ENCODE assay signal across 24 mouse cellular contexts in genomic region chr2:103278476-103278875, GRCm38 (mm10). TPM values are rescaled to one million over a fixed set of nuclear protein-coding genes. Genes with fewer than 3 reads are reported as not detected.
DNase-seq lines count a peak whose midpoint lies in the region; ATAC-seq and TF ChIP-seq lines count a peak whose summit lies in the region.
"Had no signal": no experiment of that assay in that cellular context is flagged by ENCODE, and none has a peak within 500 bp of the region (broad histone marks: within the 10 kb centered on the region; RNA-seq: fewer than 3 reads in every experiment).

No protein-coding gene starts in this region.

- H3K9me3 ChIP-seq in embryonic facial prominence, embryonic 14.5 days (ENCODE audit: control insufficient read depth, low read length) = no peaks in the 10 kb centered on the region
- no peaks in the 10 kb centered on the region for H3K9me3 ChIP-seq in embryonic facial prominence, embryonic 10.5 days
- H3K9me3 ChIP-seq in intestine, embryonic 15.5 days = no peaks in the 10 kb centered on the region
- no peaks in the 10 kb centered on the region for H3K9me3 ChIP-seq in intestine, postnatal 0 days (ENCODE audit: control insufficient read depth)
- H3K9me3 ChIP-seq in embryonic facial prominence, embryonic 15.5 days (replicated peaks) = no peaks in the 10 kb centered on the region
- H3K9me3 ChIP-seq: forebrain, embryonic 10.5 days; forebrain, embryonic 13.5 days; heart, embryonic 10.5 days; hindbrain, embryonic 12.5 days; hindbrain, embryonic 15.5 days had no signal

- no peaks in the 10 kb centered on the region for H3K36me3 ChIP-seq in embryonic facial prominence, embryonic 14.5 days (ENCODE audit: control insufficient read depth, insufficient read depth, low read length)
- no peaks in the 10 kb centered on the region for H3K36me3 ChIP-seq in embryonic facial prominence, embryonic 10.5 days (replicated peaks)
- H3K36me3 ChIP-seq in intestine, embryonic 15.5 days = no peaks in the 10 kb centered on the region
- 0 out of 2 replicates have a peak, but pooled peaks cover 10% of the 10 kb centered on the region for H3K36me3 ChIP-seq in intestine, postnatal 0 days (ENCODE audit: control insufficient read depth, insufficient read depth)
- H3K36me3 ChIP-seq in embryonic facial prominence, embryonic 15.5 days = no peaks in the 10 kb centered on the region
- H3K36me3 ChIP-seq: forebrain, embryonic 10.5 days; heart, embryonic 10.5 days; hindbrain, embryonic 12.5 days; hindbrain, embryonic 15.5 days had no signal

- TF ChIP-seq CTCF in intestine, postnatal 0 days (IDR thresholded peaks at IDR 0.05; ENCODE audit: low read depth) = no peak

- no peak for ATAC-seq in embryonic facial prominence, embryonic 14.5 days (ENCODE audit: low read depth)
- ATAC-seq in intestine, embryonic 15.5 days = peak; percentile 58
- ATAC-seq in intestine, postnatal 0 days = no peak
- ATAC-seq in embryonic facial prominence, embryonic 15.5 days (ENCODE audit: insufficient number of reproducible peaks, low FRiP score, low TSS enrichment, low read depth) = peak; percentile 71; the same call in 1 of the 2 replicates
- no peak for ATAC-seq in erythroid progenitor cell, adult 5-6 weeks (replicated peaks; ENCODE audit: low FRiP score, poor library complexity, severe bottlenecking)
- ATAC-seq: activated CD4-positive, CD25-positive, alpha-beta regulatory T cell, adult 4 months; forebrain, embryonic 13.5 days; forebrain, embryonic 16.5 days had no signal

- H3K27me3 ChIP-seq in embryonic facial prominence, embryonic 14.5 days (replicated peaks; ENCODE audit: control insufficient read depth, insufficient read depth, low read length) = no peaks in the 10 kb centered on the region
- H3K27me3 ChIP-seq in embryonic facial prominence, embryonic 10.5 days (replicated peaks; ENCODE audit: low read depth, poor library complexity, severe bottlenecking) = no peaks in the 10 kb centered on the region
- no peaks in the 10 kb centered on the region for H3K27me3 ChIP-seq in intestine, embryonic 15.5 days (replicated peaks)
- no peaks in the 10 kb centered on the region for H3K27me3 ChIP-seq in intestine, postnatal 0 days (replicated peaks; ENCODE audit: control insufficient read depth, insufficient read depth, low read length)
- no peaks in the 10 kb centered on the region for H3K27me3 ChIP-seq in embryonic facial prominence, embryonic 15.5 days
- H3K27me3 ChIP-seq: forebrain, embryonic 13.5 days; hindbrain, embryonic 12.5 days; hindbrain, embryonic 15.5 days had no signal

- no peak overlapping the region for H3K4me2 ChIP-seq in embryonic facial prominence, embryonic 14.5 days (ENCODE audit: low read depth, low read length)
- no peak overlapping the region for H3K4me2 ChIP-seq in intestine, embryonic 15.5 days (replicated peaks)
- H3K4me2 ChIP-seq in intestine, postnatal 0 days (replicated peaks; ENCODE audit: low read depth) = no peak overlapping the region
- no peak overlapping the region for H3K4me2 ChIP-seq in embryonic facial prominence, embryonic 15.5 days (replicated peaks)
- H3K4me2 ChIP-seq: forebrain, embryonic 13.5 days; hindbrain, embryonic 12.5 days; hindbrain, embryonic 15.5 days had no signal

- no peak overlapping the region for H3K27ac ChIP-seq in embryonic facial prominence, embryonic 14.5 days (replicated peaks; ENCODE audit: low read depth, low read length)
- H3K27ac ChIP-seq in embryonic facial prominence, embryonic 10.5 days (replicated peaks) = no peak overlapping the region
- no peak overlapping the region for H3K27ac ChIP-seq in intestine, embryonic 15.5 days
- H3K27ac ChIP-seq in intestine, postnatal 0 days (ENCODE audit: low read depth, low read length) = no peak overlapping the region
- no peak overlapping the region for H3K27ac ChIP-seq in embryonic facial prominence, embryonic 15.5 days (replicated peaks)
- H3K27ac ChIP-seq: forebrain, embryonic 10.5 days; forebrain, embryonic 13.5 days; heart, adult 2 months; heart, embryonic 10.5 days; hindbrain, embryonic 12.5 days; hindbrain, embryonic 15.5 days had no signal

- H3K4me1 ChIP-seq in embryonic facial prominence, embryonic 14.5 days (ENCODE audit: control insufficient read depth, insufficient read depth, low read length) = peaks cover 11% of the 10 kb centered on the region
- H3K4me1 ChIP-seq in embryonic facial prominence, embryonic 10.5 days = no peaks in the 10 kb centered on the region
- peaks cover 3% of the 10 kb centered on the region; the same call in 1 of the 2 replicates for H3K4me1 ChIP-seq in intestine, embryonic 15.5 days (replicated peaks)
- H3K4me1 ChIP-seq in intestine, postnatal 0 days (replicated peaks; ENCODE audit: control insufficient read depth, insufficient read depth, low read length) = peaks cover 3% of the 10 kb centered on the region; the same call in 1 of the 2 replicates
- peaks cover 7% of the 10 kb centered on the region; the same call in 1 of the 2 replicates for H3K4me1 ChIP-seq in embryonic facial prominence, embryonic 15.5 days
- H3K4me1 ChIP-seq: forebrain, embryonic 10.5 days; hindbrain, embryonic 12.5 days; hindbrain, embryonic 15.5 days had no signal

- peak; percentile 34 for DNase-seq in embryonic facial prominence, embryonic 14.5 days (ENCODE audit: low spot score)
- no peak for DNase-seq in embryonic facial prominence, embryonic 10.5 days (ENCODE audit: low spot score)
- DNase-seq: adrenal gland, adult 8-10 months; adrenal gland, postnatal 25 days; cerebellum, adult 11-12 months; cerebellum, adult 8-10 months; embryo, embryonic 11 days; gastrocnemius, postnatal 25 days had no signal

- H3K9ac ChIP-seq in embryonic facial prominence, embryonic 14.5 days (ENCODE audit: low read depth, low read length) = no peak overlapping the region
- no peak overlapping the region for H3K9ac ChIP-seq in intestine, embryonic 15.5 days
- H3K9ac ChIP-seq in intestine, postnatal 0 days (ENCODE audit: low read depth, low read length) = no peak overlapping the region
- no peak overlapping the region for H3K9ac ChIP-seq in embryonic facial prominence, embryonic 15.5 days
- H3K9ac ChIP-seq: forebrain, embryonic 13.5 days; hindbrain, embryonic 12.5 days; hindbrain, embryonic 15.5 days had no signal

- H3K4me3 ChIP-seq in embryonic facial prominence, embryonic 14.5 days (ENCODE audit: low read depth, low read length) = no peak overlapping the region
- no peak overlapping the region for H3K4me3 ChIP-seq in embryonic facial prominence, embryonic 10.5 days
- H3K4me3 ChIP-seq in intestine, embryonic 15.5 days (replicated peaks) = no peak overlapping the region
- no peak overlapping the region for H3K4me3 ChIP-seq in intestine, postnatal 0 days (ENCODE audit: low read depth, low read length)
- no peak overlapping the region for H3K4me3 ChIP-seq in embryonic facial prominence, embryonic 15.5 days (replicated peaks)
- H3K4me3 ChIP-seq: erythroblast, embryonic 14.5 days; forebrain, embryonic 10.5 days; forebrain, embryonic 13.5 days; heart, adult 2 months; heart, embryonic 10.5 days; hindbrain, embryonic 12.5 days; hindbrain, embryonic 15.5 days had no signal

- 54% methylated on average over 1 of the region's 1 CpGs for WGBS in embryonic facial prominence, embryonic 14.5 days
- WGBS in embryonic facial prominence, embryonic 10.5 days = 61% methylated on average over 1 of the region's 1 CpGs
- 57% methylated on average over 1 of the region's 1 CpGs for WGBS in intestine, embryonic 15.5 days
- WGBS in intestine, postnatal 0 days = 71% methylated on average over 1 of the region's 1 CpGs
- WGBS in embryonic facial prominence, embryonic 15.5 days = 40% methylated on average over 1 of the region's 1 CpGs

RNA-seq across cellular contexts. Expression of gene Ehf, which starts 24.6 kb away (rescaled TPM):
- polyA plus RNA-seq in embryonic facial prominence, embryonic 14.5 days (2014; fragmentation: Nextera tagmentation; extraction: Ambion mirVana) = 8.4 and 13.1 TPM in 2 replicates
- not detected in 2 replicates for polyA plus RNA-seq in embryonic facial prominence, embryonic 10.5 days (2016; fragmentation: Nextera tagmentation; extraction: Ambion mirVana)
- polyA plus RNA-seq in intestine, embryonic 15.5 days (2015; fragmentation: Nextera tagmentation; extraction: Ambion mirVana) = 19.2 and 23.1 TPM in 2 replicates
- polyA plus RNA-seq in intestine, postnatal 0 days (2015; fragmentation: Nextera tagmentation; extraction: Ambion mirVana) = 19.8 and 24.3 TPM in 2 replicates
- polyA plus RNA-seq in embryonic facial prominence, embryonic 15.5 days (2015; fragmentation: Nextera tagmentation; extraction: Ambion mirVana) = 19.3 and 20.6 TPM in 2 replicates
- total RNA-seq in erythroid progenitor cell, adult 5-6 weeks (2015; ENCODE audit: low replicate concordance) = not detected in 2 replicates
- 1.9 TPM in 1 of 2 replicates, not detected in the other for total RNA-seq in erythroid progenitor cell, adult 5-6 weeks (2017; ENCODE audit: low replicate concordance)
- total RNA-seq: gastrocnemius, adult 8-10 months; gastrocnemius, postnatal 25 days; heart, adult 2 months; heart, postnatal 25 days had no signal
- polyA plus RNA-seq: activated CD4-positive, CD25-positive, alpha-beta regulatory T cell, adult 4 months; forebrain, embryonic 10.5 days; heart, embryonic 10.5 days; heart, postnatal 0 days; hindbrain, embryonic 12.5 days had no signal

Comparison
In these comparisons a context has a peak if more than half of its experiments do, and no peak if none do; other contexts are left out.
1. ATAC-seq: peak in intestine, embryonic 15.5 days (single experiment) and embryonic facial prominence, embryonic 15.5 days (single experiment); none in embryonic facial prominence, embryonic 14.5 days (single experiment), intestine, postnatal 0 days (single experiment) and erythroid progenitor cell, adult 5-6 weeks (single experiment).